Mouse (Mus musculus): ENCODE results near the gene Fkbp11. TPM values are rescaled to one million over a fixed set of nuclear protein-coding genes. Genes with fewer than 3 reads are reported as not detected.
A peak's percentile ranks its signal among the peaks of the same experiment; 100 is the strongest.

Fkbp11 gene
- polyA plus RNA-seq, 1 experiment from 2014 or later, result 29.7 TPM

GRCm38 (mm10) chr15:98696216-98696615, 31.8 kb downstream of the Fkbp11 start:
- DNase-seq (no peak), ATAC-seq (ENCODE audit: insufficient read depth) (no peak)
- Histone ChIP-seq H3K36me3 (ENCODE audit: insufficient read depth) (no peaks in the 10 kb centered on the region), H3K4me3 (ENCODE audit: low read depth, low read length) (no peak overlapping the region), H3K9ac (no peak overlapping the region), H3K4me1 (ENCODE audit: insufficient read depth) (peaks cover 6% of the 10 kb centered on the region; the same call in 1 of the 2 replicates), H3K27ac (ENCODE audit: low read depth) (no peak overlapping the region), H3K9me3 (ENCODE audit: low read depth, low read length) (no peaks in the 10 kb centered on the region), H3K27me3 (ENCODE audit: insufficient read depth, low read length) (peaks cover 17% of the 10 kb centered on the region), H3K4me2 (no peak overlapping the region)
- 58% methylated on average over 8 of the region's 8 CpGs for WGBS
- TF ChIP-seq CTCF (IDR thresholded peaks at IDR 0.05; ENCODE audit: low read depth), result no peak

- peaks cover 6% of the 10 kb centered on the region; the same call in 1 of the 2 replicates for H3K4me1 ChIP-seq (ENCODE audit: insufficient read depth)
- no peaks in the 10 kb centered on the region for H3K36me3 ChIP-seq (ENCODE audit: insufficient read depth)
- no peak overlapping the region for H3K9ac ChIP-seq
- peaks cover 12% of the 10 kb centered on the region for H3K27me3 ChIP-seq (ENCODE audit: insufficient read depth, low read length)
- no peak overlapping the region for H3K4me3 ChIP-seq (ENCODE audit: low read depth, low read length)
- no peak for TF ChIP-seq CTCF (IDR thresholded peaks at IDR 0.05; ENCODE audit: low read depth)
- WGBS, result 46% methylated on average over 9 of the region's 9 CpGs
- no peak overlapping the region for H3K4me2 ChIP-seq
- ATAC-seq (ENCODE audit: insufficient read depth), result no peak
- H3K27ac ChIP-seq (ENCODE audit: low read depth), result no peak overlapping the region
- no peaks in the 10 kb centered on the region for H3K9me3 ChIP-seq (ENCODE audit: low read depth, low read length)
- DNase-seq, result no peak
Observed at GRCm38 (mm10) chr15:98695726-98696125, 32.3 kb downstream of the Fkbp11 start.

GRCm38 (mm10) chr15:98692171-98692715, 35.8 kb downstream of the Fkbp11 start:
- Histone ChIP-seq H3K4me1 (ENCODE audit: insufficient read depth) (peaks cover 6% of the 10 kb centered on the region; the same call in 1 of the 2 replicates), H3K9ac (no peak overlapping the region), H3K27ac (ENCODE audit: low read depth) (peak overlapping the region; percentile 10; the same call in 1 of the 2 replicates), H3K27me3 (ENCODE audit: insufficient read depth, low read length) (no peaks in the 10 kb centered on the region), H3K4me3 (ENCODE audit: low read depth, low read length) (no peak overlapping the region), H3K36me3 (ENCODE audit: insufficient read depth) (no peaks in the 10 kb centered on the region), H3K4me2 (0 out of 2 replicates have a peak overlapping the region, but pooled peaks have one; percentile 10), H3K9me3 (ENCODE audit: low read depth, low read length) (no peaks in the 10 kb centered on the region)
- TF ChIP-seq CTCF (IDR thresholded peaks at IDR 0.05; ENCODE audit: low read depth), result no peak
- 17% methylated on average over 11 of the region's 11 CpGs for WGBS
- peak; percentile 75 for ATAC-seq (ENCODE audit: insufficient read depth)
- DNase-seq, result peak; percentile 75

GRCm38 (mm10) chr15:98691486-98692147, 36.4 kb downstream of the Fkbp11 start:
- no peaks in the 10 kb centered on the region for H3K27me3 ChIP-seq (ENCODE audit: insufficient read depth, low read length)
- no peak overlapping the region for H3K4me3 ChIP-seq (ENCODE audit: low read depth, low read length)
- no peak overlapping the region for H3K4me2 ChIP-seq
- DNase-seq (no peak), ATAC-seq (ENCODE audit: insufficient read depth) (no peak)
- H3K27ac ChIP-seq (ENCODE audit: low read depth), result no peak overlapping the region
- TF ChIP-seq CTCF (IDR thresholded peaks at IDR 0.05; ENCODE audit: low read depth), result no peak
- peaks cover 6% of the 10 kb centered on the region; the same call in 1 of the 2 replicates for H3K4me1 ChIP-seq (ENCODE audit: insufficient read depth)
- H3K9ac ChIP-seq, result no peak overlapping the region
- 44% methylated on average over 7 of the region's 7 CpGs for WGBS
- no peaks in the 10 kb centered on the region for H3K36me3 ChIP-seq (ENCODE audit: insufficient read depth)
- H3K9me3 ChIP-seq (ENCODE audit: low read depth, low read length), result no peaks in the 10 kb centered on the region

GRCm38 (mm10) chr15:98689682-98690081, 38.3 kb downstream of the Fkbp11 start:
- Histone ChIP-seq H3K4me2 (no peak overlapping the region), H3K4me1 (ENCODE audit: insufficient read depth) (peaks cover 6% of the 10 kb centered on the region; the same call in 1 of the 2 replicates), H3K9ac (no peak overlapping the region), H3K27ac (ENCODE audit: low read depth) (no peak overlapping the region), H3K4me3 (ENCODE audit: low read depth, low read length) (no peak overlapping the region), H3K36me3 (ENCODE audit: insufficient read depth) (no peaks in the 10 kb centered on the region), H3K27me3 (ENCODE audit: insufficient read depth, low read length) (no peaks in the 10 kb centered on the region), H3K9me3 (ENCODE audit: low read depth, low read length) (no peaks in the 10 kb centered on the region)
- no peak for DNase-seq
- ATAC-seq (ENCODE audit: insufficient read depth), result no peak
- 74% methylated on average over 2 of the region's 2 CpGs for WGBS
- TF ChIP-seq CTCF (IDR thresholded peaks at IDR 0.05; ENCODE audit: low read depth), result no peak

- no peak overlapping the region for H3K4me2 ChIP-seq
- no peak for ATAC-seq (ENCODE audit: insufficient read depth)
Observed at GRCm38 (mm10) chr15:98685926-98686325, 42.1 kb downstream of the Fkbp11 start.

GRCm38 (mm10) chr15:98683746-98684145, 44.3 kb downstream of the Fkbp11 start:
- Histone ChIP-seq H3K27ac (ENCODE audit: low read depth) (no peak overlapping the region), H3K27me3 (ENCODE audit: insufficient read depth, low read length) (peaks cover 3% of the 10 kb centered on the region; the same call in 1 of the 2 replicates), H3K36me3 (ENCODE audit: insufficient read depth) (no peaks in the 10 kb centered on the region), H3K9ac (no peak overlapping the region), H3K9me3 (ENCODE audit: low read depth, low read length) (no peaks in the 10 kb centered on the region), H3K4me1 (ENCODE audit: insufficient read depth) (no peaks in the 10 kb centered on the region), H3K4me2 (no peak overlapping the region), H3K4me3 (ENCODE audit: low read depth, low read length) (no peak overlapping the region)
- TF ChIP-seq CTCF (IDR thresholded peaks at IDR 0.05; ENCODE audit: low read depth), result no peak
- ATAC-seq (ENCODE audit: insufficient read depth), result no peak
- no peak for DNase-seq
- WGBS, result 61% methylated on average over 1 of the region's 1 CpGs

More at GRCm38 (mm10) chr15:98685926-98686325, 42.1 kb downstream of the Fkbp11 start:
- H3K27me3 ChIP-seq (ENCODE audit: insufficient read depth, low read length), result no peaks in the 10 kb centered on the region
- no peak overlapping the region for H3K9ac ChIP-seq
- H3K9me3 ChIP-seq (ENCODE audit: low read depth, low read length), result no peaks in the 10 kb centered on the region
- peak; percentile 13; the same call in 1 of the 2 replicates for TF ChIP-seq CTCF (IDR thresholded peaks at IDR 0.05; ENCODE audit: low read depth)
- H3K36me3 ChIP-seq (ENCODE audit: insufficient read depth), result no peaks in the 10 kb centered on the region
- DNase-seq, result no peak
- H3K4me3 ChIP-seq (ENCODE audit: low read depth, low read length), result no peak overlapping the region
- WGBS, result 63% methylated on average over 3 of the region's 3 CpGs
- no peak overlapping the region for H3K27ac ChIP-seq (ENCODE audit: low read depth)
- H3K4me1 ChIP-seq (ENCODE audit: insufficient read depth), result no peaks in the 10 kb centered on the region

Data from lung, embryonic 14.5 days (tissue).